Mouse (Mus musculus) kidney, postnatal 14 days (tissue): Measurements from ENCODE around the gene Zfp507.

Experiments
- DNase-seq: peaks from one replicate; pipeline ENCODE4 v3.0.0; 2022; ENCODE audit warnings: mixed read lengths

The Zfp507 gene

GRCm38 (mm10) chr7:35732585-35733059, 70.2 kb downstream of the Zfp507 start:
- DNase-seq = no peak

DNA sequence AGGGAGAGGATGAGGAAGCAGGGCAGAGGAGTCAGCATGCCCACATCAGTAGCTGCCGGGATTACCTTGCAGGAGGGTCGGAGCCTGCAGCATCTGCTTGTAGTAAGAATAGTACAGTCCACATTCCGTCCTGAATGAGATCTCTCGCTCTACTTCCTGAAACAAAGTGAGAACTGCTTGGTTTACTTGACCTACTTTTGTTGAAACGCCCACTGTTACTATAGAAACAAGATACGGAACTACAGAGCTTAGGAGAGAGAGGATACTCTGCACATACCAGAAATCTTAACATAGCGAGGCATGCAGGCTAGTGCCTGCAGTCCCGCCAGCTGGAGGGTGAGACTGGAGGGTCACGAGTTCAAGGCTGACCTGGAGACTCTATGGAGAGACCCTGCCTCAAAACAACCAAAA, 73.2 kb downstream of the Zfp507 start:
- peak; percentile 15 for DNase-seq

DNA sequence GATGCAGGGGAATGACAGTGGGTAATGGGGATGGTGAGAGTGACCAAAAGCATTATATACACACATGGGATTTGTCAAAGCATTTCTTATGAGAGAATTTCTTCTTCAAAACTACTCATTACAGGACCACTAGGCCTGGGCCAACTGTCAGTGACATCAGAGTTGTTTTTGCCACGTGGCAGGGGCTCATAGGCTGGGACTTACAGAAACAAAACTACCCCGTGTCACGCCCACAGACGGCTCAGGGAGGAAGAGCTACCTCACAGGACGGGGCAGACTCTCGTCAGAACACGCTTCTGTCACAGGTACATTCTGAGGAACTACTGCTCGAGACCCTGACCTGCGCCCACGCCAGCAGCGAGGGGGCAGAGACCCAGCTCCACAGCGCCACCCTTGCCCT, 74.4 kb downstream of the Zfp507 start:
- DNase-seq = no peak

- no peak for DNase-seq
Observed at GRCm38 (mm10) chr7:35723035-35723434, 79.8 kb downstream of the Zfp507 start.
